Comparison of ENCODE assay signal across 24 mouse cellular contexts in the genomic region with DNA sequence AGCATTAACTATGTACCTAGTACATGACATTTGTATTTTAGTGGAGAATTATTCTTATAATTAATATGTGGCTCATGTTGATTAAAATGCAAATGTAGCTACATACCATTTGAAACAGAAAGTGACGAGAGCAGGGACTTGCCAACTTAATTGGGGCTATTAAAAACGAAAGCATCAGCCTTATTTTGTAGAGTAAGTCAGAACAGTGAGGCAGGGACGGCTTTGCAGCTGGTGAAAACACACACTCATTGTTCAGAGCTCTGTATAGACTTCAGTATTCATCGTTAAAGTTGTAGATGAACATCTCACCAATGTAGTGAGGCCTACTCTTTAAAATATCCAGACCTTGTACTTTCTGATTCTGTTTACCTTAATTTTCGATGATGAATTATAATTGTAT.
DNase-seq lines count a peak whose midpoint lies in the region; ATAC-seq and TF ChIP-seq lines count a peak whose summit lies in the region.
"Had no signal": no experiment of that assay in that cellular context is flagged by ENCODE, and none has a peak within 500 bp of the region (broad histone marks: within the 10 kb centered on the region; RNA-seq: fewer than 3 reads in every experiment).

No protein-coding gene starts in this region.

- no peaks in the 10 kb centered on the region for H3K27me3 ChIP-seq in forebrain, embryonic 14.5 days (replicated peaks; ENCODE audit: control insufficient read depth, insufficient read depth, low read length)
- H3K27me3 ChIP-seq in forebrain, embryonic 12.5 days = no peaks in the 10 kb centered on the region
- no peaks in the 10 kb centered on the region for H3K27me3 ChIP-seq in CH12.LX (replicated peaks)
- H3K27me3 ChIP-seq: embryonic facial prominence, embryonic 13.5 days; hindbrain, embryonic 12.5 days; hindbrain, embryonic 15.5 days had no signal

- in situ Hi-C loops in CH12.LX (cut with MboI; ENCODE audit: low pct_ligation_motif_present, low pct_unique_long_range_greater_than_20kb, low sequenced_read_pairs) = no loop called here

- no peaks in the 10 kb centered on the region for H3K36me3 ChIP-seq in forebrain, embryonic 14.5 days (ENCODE audit: control insufficient read depth, insufficient read depth, low read length)
- no peaks in the 10 kb centered on the region for H3K36me3 ChIP-seq in forebrain, embryonic 12.5 days (replicated peaks)
- no peaks in the 10 kb centered on the region for H3K36me3 ChIP-seq in CH12.LX (replicated peaks in 1 of 2; ENCODE audit: control insufficient read depth in 1 of 2, insufficient read depth in 1 of 2, low read length in 1 of 2)
- H3K36me3 ChIP-seq: embryonic facial prominence, embryonic 10.5 days; embryonic facial prominence, embryonic 13.5 days; G1E; hindbrain, embryonic 12.5 days; hindbrain, embryonic 15.5 days had no signal

- no peak for TF ChIP-seq RAD21 in CH12.LX (IDR thresholded peaks at IDR 0.05; ENCODE audit: low read depth, low read length)

- H3K9ac ChIP-seq in forebrain, embryonic 14.5 days (ENCODE audit: low read length) = no peak overlapping the region
- no peak overlapping the region for H3K9ac ChIP-seq in forebrain, embryonic 12.5 days
- no peak overlapping the region for H3K9ac ChIP-seq in CH12.LX (ENCODE audit: insufficient read depth, low read depth)
- H3K9ac ChIP-seq: embryonic facial prominence, embryonic 13.5 days; hindbrain, embryonic 12.5 days; hindbrain, embryonic 15.5 days had no signal

- H3K4me3 ChIP-seq in forebrain, embryonic 14.5 days (ENCODE audit: low read depth, low read length) = no peak overlapping the region
- H3K4me3 ChIP-seq in forebrain, embryonic 12.5 days (replicated peaks) = no peak overlapping the region
- H3K4me3 ChIP-seq in CH12.LX (replicated peaks in 1 of 3; ENCODE audit: low read depth in 2 of 3, low read length in 2 of 3, poor library complexity in 1 of 3) = no peak overlapping the region
- H3K4me3 ChIP-seq: embryonic facial prominence, embryonic 10.5 days; embryonic facial prominence, embryonic 13.5 days; erythroblast, embryonic 14.5 days; gastrocnemius, adult 2 months; hindbrain, embryonic 12.5 days; hindbrain, embryonic 15.5 days had no signal

- H3K4me1 ChIP-seq in forebrain, embryonic 14.5 days (ENCODE audit: control insufficient read depth, insufficient read depth, low read length) = no peaks in the 10 kb centered on the region
- no peaks in the 10 kb centered on the region for H3K4me1 ChIP-seq in forebrain, embryonic 12.5 days
- H3K4me1 ChIP-seq in CH12.LX (ENCODE audit: control insufficient read depth in 1 of 2, insufficient read depth in 2 of 2) = peaks cover 0 to 2% of the 10 kb centered on the region in 2 experiments; a peak in 2 of 4 replicates
- H3K4me1 ChIP-seq: embryonic facial prominence, embryonic 10.5 days; embryonic facial prominence, embryonic 13.5 days; hindbrain, embryonic 12.5 days; hindbrain, embryonic 15.5 days had no signal

- ATAC-seq in forebrain, embryonic 14.5 days = peak; percentile 55
- ATAC-seq in forebrain, embryonic 12.5 days (ENCODE audit: low FRiP score) = no peak; the same call in 1 of the 2 replicates
- ATAC-seq: intestine, postnatal 0 days had no signal

- TF ChIP-seq CTCF in CH12.LX (conservative IDR thresholded peaks at IDR 0.05 in 1 of 2, IDR thresholded peaks at IDR 0.05 in 1 of 2; ENCODE audit: low read depth in 2 of 2, low read length in 2 of 2) = no peak

- H3K27ac ChIP-seq in forebrain, embryonic 14.5 days (ENCODE audit: low read depth, low read length) = no peak overlapping the region
- H3K27ac ChIP-seq in forebrain, embryonic 12.5 days = no peak overlapping the region
- H3K27ac ChIP-seq in CH12.LX (ENCODE audit: insufficient read depth, low read depth) = no peak overlapping the region
- H3K27ac ChIP-seq: embryonic facial prominence, embryonic 10.5 days; embryonic facial prominence, embryonic 13.5 days; gastrocnemius, adult 2 months; hindbrain, embryonic 12.5 days; hindbrain, embryonic 15.5 days had no signal

- WGBS in forebrain, embryonic 14.5 days = 27% methylated on average over 5 of the region's 5 CpGs
- WGBS in forebrain, embryonic 12.5 days = 57% methylated on average over 5 of the region's 5 CpGs

- H3K9me3 ChIP-seq in forebrain, embryonic 14.5 days (replicated peaks; ENCODE audit: control insufficient read depth, low read length) = no peaks in the 10 kb centered on the region
- no peaks in the 10 kb centered on the region for H3K9me3 ChIP-seq in forebrain, embryonic 12.5 days
- no peaks in the 10 kb centered on the region for H3K9me3 ChIP-seq in CH12.LX (replicated peaks; ENCODE audit: low read length)
- H3K9me3 ChIP-seq: embryonic facial prominence, embryonic 10.5 days; embryonic facial prominence, embryonic 13.5 days; G1E; hindbrain, embryonic 12.5 days; hindbrain, embryonic 15.5 days had no signal

- H3K79me2 ChIP-seq in CH12.LX (replicated peaks; ENCODE audit: control insufficient read depth, extremely low read depth, insufficient read depth, poor library complexity, severe bottlenecking) = no peaks in the 10 kb centered on the region

- intact Hi-C loops in left cerebral cortex, postnatal 14 days (cut with DNase I) = no loop called here

- peak; percentile 37 for DNase-seq in forebrain, embryonic 14.5 days (ENCODE audit: low spot score)
- peak; percentile 3 for DNase-seq in A20 (ENCODE audit: low read depth, low spot score)
- DNase-seq in CH12.LX (ENCODE audit: extremely low read depth) = no peak
- DNase-seq in kidney, adult 11 months = no peak
- no peak for DNase-seq in left cerebral cortex, postnatal 14 days (ENCODE audit: low spot score in 2 of 2)
- DNase-seq: adrenal gland, adult 2 months; adrenal gland, postnatal 14 days; cerebellum, adult 11-12 months; cerebellum, adult 8-10 months; cerebellum, postnatal 10 days; cerebellum, postnatal 36 days; embryo, embryonic 11 days; gastrocnemius, adult 2 months; gastrocnemius, postnatal 14 days; heart, adult 11 months had no signal

- H3K4me2 ChIP-seq in forebrain, embryonic 14.5 days (ENCODE audit: low read length) = no peak overlapping the region
- no peak overlapping the region for H3K4me2 ChIP-seq in forebrain, embryonic 12.5 days
- peak overlapping the region; percentile 26; the same call in 1 of the 2 replicates for H3K4me2 ChIP-seq in CH12.LX (ENCODE audit: insufficient read depth, low read depth, poor library complexity, severe bottlenecking)
- H3K4me2 ChIP-seq: embryonic facial prominence, embryonic 13.5 days; heart, embryonic 11.5 days; hindbrain, embryonic 12.5 days; hindbrain, embryonic 15.5 days had no signal

- no peak for TF ChIP-seq EP300 in CH12.LX (IDR thresholded peaks at IDR 0.05; ENCODE audit: low read length)

- TF ChIP-seq POLR2A in CH12.LX (IDR thresholded peaks at IDR 0.05; ENCODE audit: low read depth, low read length) = no peak

- dilution Hi-C loops in CH12.LX (cut with MboI; ENCODE audit: extremely low pct_ligation_motif_present, extremely low pct_unique_long_range_greater_than_20kb, low sequenced_read_pairs) = no loop called here

TF ChIP-seq in CH12.LX, 34 proteins besides CTCF, POLR2A, EP300 and RAD21:
- TF ChIP-seq NRF1 (IDR thresholded peaks at IDR 0.05; ENCODE audit: low read depth, low read length) = no peak
- TF ChIP-seq E2F4 (IDR thresholded peaks at IDR 0.05; ENCODE audit: insufficient replicate concordance, low read depth, low read length) = no peak
- no peak for TF ChIP-seq PAX5 (IDR thresholded peaks at IDR 0.05; ENCODE audit: low read length)
- TF ChIP-seq NELFE (IDR thresholded peaks at IDR 0.05; ENCODE audit: low read depth, low read length) = no peak
- TF ChIP-seq POLR2AphosphoS2 (IDR thresholded peaks at IDR 0.05; ENCODE audit: low read depth, low read length) = no peak
- no peak for TF ChIP-seq JUN (IDR thresholded peaks at IDR 0.05; ENCODE audit: insufficient read depth, low read depth, low read length)
- TF ChIP-seq RCOR1 (conservative IDR thresholded peaks at IDR 0.05; ENCODE audit: low read depth, low read length) = no peak
- TF ChIP-seq ZNF384 (IDR thresholded peaks at IDR 0.05; ENCODE audit: low read depth, low read length) = no peak
- TF ChIP-seq MEF2A (IDR thresholded peaks at IDR 0.05; ENCODE audit: borderline replicate concordance, low read depth, low read length) = no peak
- no peak for TF ChIP-seq MXI1 (IDR thresholded peaks at IDR 0.05; ENCODE audit: low read depth, low read length)
- TF ChIP-seq ELF1 (IDR thresholded peaks at IDR 0.05; ENCODE audit: low read depth, low read length) = no peak
- no peak for TF ChIP-seq ZKSCAN1 (IDR thresholded peaks at IDR 0.05; ENCODE audit: borderline replicate concordance, low read depth, low read length)
- TF ChIP-seq MYC (IDR thresholded peaks at IDR 0.05; ENCODE audit: low read depth, low read length) = no peak
- no peak for TF ChIP-seq SMC3 (IDR thresholded peaks at IDR 0.05; ENCODE audit: low read depth, low read length)
- no peak for TF ChIP-seq USF2 (conservative IDR thresholded peaks at IDR 0.05; ENCODE audit: low read depth, low read length)
- TF ChIP-seq UBTF (IDR thresholded peaks at IDR 0.05; ENCODE audit: low read depth, low read length) = no peak
- TF ChIP-seq JUND (conservative IDR thresholded peaks at IDR 0.05; ENCODE audit: low read depth, low read length) = no peak
- TF ChIP-seq USF1 (IDR thresholded peaks at IDR 0.05; ENCODE audit: low read depth, low read length) = no peak
- TF ChIP-seq MAX (IDR thresholded peaks at IDR 0.05; ENCODE audit: low read length) = no peak

Comparison
In these comparisons a context has a peak if more than half of its experiments do, and no peak if none do; other contexts are left out.
1. DNase-seq: peak in forebrain, embryonic 14.5 days (single experiment) and A20 (single experiment); none in CH12.LX (single experiment), kidney, adult 11 months (single experiment) and left cerebral cortex, postnatal 14 days (0 of 2).